Mouse (Mus musculus) CH12.LX (cell line): ENCODE measurements around the gene Shisa3. TPM values are rescaled to one million over a fixed set of nuclear protein-coding genes. Genes with fewer than 3 reads are reported as not detected.

Experiments used
- DNase-seq: peaks from one replicate; pipeline ENCODE4 v3.0.0-alpha.2; 2013; ENCODE audit errors: extremely low read depth
- H3K27ac ChIP-seq: 2 replicates; pipeline ENCODE4 v1.5.1; 2012; ENCODE audit warnings: low read depth, mild to moderate bottlenecking, control low read depth, moderate library complexity; ENCODE audit not compliant: insufficient read depth
- H3K27me3 ChIP-seq: replicated peaks from 2 replicates; pipeline ENCODE3; 2012; ENCODE audit warnings: inconsistent platforms
- H3K36me3 ChIP-seq, 2 experiments: replicated peaks in 1 of 2; 2 replicates each; pipeline versions ENCODE3 to v1.6.1; 2012; ENCODE audit warnings: inconsistent platforms in 1 of 2, low read length in 1 of 2, mild to moderate bottlenecking in 1 of 2, mixed read lengths in 1 of 2, moderate library complexity in 1 of 2; ENCODE audit not compliant: control insufficient read depth in 1 of 2, insufficient read depth in 1 of 2
- H3K4me1 ChIP-seq, 2 experiments: 2 replicates each; pipeline ENCODE4 v1.6.1; 2012; ENCODE audit warnings: inconsistent platforms in 1 of 2, moderate library complexity in 1 of 2; ENCODE audit not compliant: insufficient read depth in 2 of 2, control insufficient read depth in 1 of 2
- H3K4me2 ChIP-seq: 2 replicates; pipeline ENCODE4 v1.6.1; 2012; ENCODE audit warnings: low read depth, mild to moderate bottlenecking, control low read depth; ENCODE audit not compliant: poor library complexity, insufficient read depth, severe bottlenecking
- H3K4me3 ChIP-seq, 3 experiments: fragments of 150-350 bp in 1 of 3; sonication (generic) in 1 of 3; replicated peaks in 1 of 3; 2 replicates each; pipeline versions ENCODE3 to v1.5.1; 2011 to 2012; ENCODE audit warnings: low read depth in 2 of 3, low read length in 2 of 3, mild to moderate bottlenecking in 2 of 3, moderate library complexity in 2 of 3, control low read depth in 1 of 3, improper control_type of control experiment in 1 of 3, inconsistent platforms in 1 of 3, mixed read lengths in 1 of 3; ENCODE audit not compliant: poor library complexity in 1 of 3
- H3K79me2 ChIP-seq: replicated peaks from 2 replicates; pipeline ENCODE4 v1.6.1; 2012; ENCODE audit warnings: mild to moderate bottlenecking, moderate library complexity; ENCODE audit not compliant: control insufficient read depth, poor library complexity, insufficient read depth, severe bottlenecking; ENCODE audit errors: extremely low read depth
- H3K9ac ChIP-seq: 2 replicates; pipeline ENCODE4 v1.6.1; 2012; ENCODE audit warnings: low read depth, mild to moderate bottlenecking, control low read depth, moderate library complexity; ENCODE audit not compliant: insufficient read depth
- H3K9me3 ChIP-seq: replicated peaks from 2 replicates; pipeline ENCODE3; 2012; ENCODE audit warnings: low read length, inconsistent platforms, mixed read lengths
- ETS1 ChIP-seq: conservative IDR thresholded peaks from 2 replicates; pipeline ENCODE4 v1.6.1; 2012; ENCODE audit warnings: low read depth, mild to moderate bottlenecking, inconsistent platforms, low read length, improper control_type of control experiment, moderate library complexity
- JUND ChIP-seq: conservative IDR thresholded peaks from 2 replicates; pipeline ENCODE4 v1.6.1; 2011; ENCODE audit warnings: low read depth, low read length, improper control_type of control experiment
- MAFK ChIP-seq: IDR thresholded peaks from 2 replicates; pipeline ENCODE4 v1.6.1; 2011; ENCODE audit warnings: low read length, improper control_type of control experiment; ENCODE audit not compliant: insufficient replicate concordance
- MAZ ChIP-seq: IDR thresholded peaks from 2 replicates; pipeline ENCODE4 v1.6.1; 2012; ENCODE audit warnings: low read depth, mild to moderate bottlenecking, inconsistent platforms, low read length, improper control_type of control experiment, moderate library complexity
- NRF1 ChIP-seq: IDR thresholded peaks from 2 replicates; pipeline ENCODE4 v1.6.1; 2014; ENCODE audit warnings: low read depth, mild to moderate bottlenecking, inconsistent platforms, low read length, improper control_type of control experiment, moderate library complexity
- POLR2AphosphoS2 ChIP-seq: IDR thresholded peaks from 2 replicates; pipeline ENCODE4 v1.6.1; 2011; ENCODE audit warnings: low read depth, low read length, improper control_type of control experiment
- RAD21 ChIP-seq: IDR thresholded peaks from 2 replicates; pipeline ENCODE4 v1.6.1; 2011; ENCODE audit warnings: low read depth, mild to moderate bottlenecking, low read length, improper control_type of control experiment, moderate library complexity
- UBTF ChIP-seq: IDR thresholded peaks from 2 replicates; pipeline ENCODE4 v1.6.1; 2012; ENCODE audit warnings: low read depth, mild to moderate bottlenecking, inconsistent platforms, low read length, improper control_type of control experiment, moderate library complexity
- USF1 ChIP-seq: IDR thresholded peaks from 2 replicates; pipeline ENCODE4 v1.6.1; 2014; ENCODE audit warnings: low read depth, mild to moderate bottlenecking, inconsistent platforms, low read length, improper control_type of control experiment
- ZMIZ1 ChIP-seq: IDR thresholded peaks from 2 replicates; pipeline ENCODE4 v1.6.1; 2012; ENCODE audit warnings: low read depth, mild to moderate bottlenecking, inconsistent platforms, low read length, improper control_type of control experiment
- dilution Hi-C: fragments of 300-500 bp; cut with MboI; formaldehyde crosslinking; loops from 2 replicates; pipeline ENCODE4 v1.14.3; 2020; ENCODE audit warnings: low sequenced_read_pairs; ENCODE audit not compliant: extremely low pct_unique_long_range_greater_than_20kb, extremely low pct_ligation_motif_present
- in situ Hi-C: fragments of 300-500 bp; cut with MboI; formaldehyde crosslinking; loops from 3 replicates; pipeline ENCODE4 v1.14.3; 2019; ENCODE audit warnings: low sequenced_read_pairs, low pct_ligation_motif_present, low pct_unique_long_range_greater_than_20kb, mixed read lengths
- polyA plus RNA-seq: library from polyadenylated mRNA; unstranded; fragments of >175 nt; gene quantifications from 2 replicates; pipeline ENCODE4 v1.2.1, GENCODE M21; 2012; ENCODE audit warnings: low read depth; ENCODE audit not compliant: insufficient read length
- total RNA-seq, 2 experiments: library from RNA; depleted of rRNA; stranded (reverse); fragments of 300-350 nt in 1 of 2; fragments of >200 nt in 1 of 2; gene quantifications; 2 replicates each; pipeline ENCODE4 v1.2.3; 2012 to 2014

The Shisa3 gene
- total and polyA plus RNA-seq, 3 experiments = not detected

- peaks cover 11 to 23% of the 10 kb centered on the region in 2 experiments for H3K36me3 ChIP-seq
- H3K4me3 ChIP-seq = no peak overlapping the region
- TF ChIP-seq MAZ = no peak
- H3K27me3 ChIP-seq = no peaks in the 10 kb centered on the region
- DNase-seq = no peak
- no peaks in the 10 kb centered on the region for H3K9me3 ChIP-seq
- H3K4me1 ChIP-seq = no peaks in the 10 kb centered on the region
- H3K4me2 ChIP-seq = no peak overlapping the region
- in situ Hi-C loops = no loop called here
- H3K27ac ChIP-seq = no peak overlapping the region
- H3K9ac ChIP-seq = no peak overlapping the region
- dilution Hi-C loops = no loop called here
- H3K79me2 ChIP-seq = no peaks in the 10 kb centered on the region
Observed at GRCm38 (mm10) chr5:67655696-67656519, 48.2 kb downstream of the Shisa3 start.

- peaks cover 0 to 7% of the 10 kb centered on the region in 2 experiments; a peak in 2 of 4 replicates for H3K4me1 ChIP-seq
- no peak overlapping the region for H3K4me2 ChIP-seq
- dilution Hi-C loops = no loop called here
- no peak for TF ChIP-seq JUND
- no peak for TF ChIP-seq ZMIZ1
- TF ChIP-seq MAFK = no peak
- TF ChIP-seq, all 38 proteins: peak for 0
- Histone ChIP-seq H3K9me3 (no peaks in the 10 kb centered on the region), H3K9ac (no peak overlapping the region), H3K27ac (no peak overlapping the region), H3K4me3 (no peak overlapping the region), H3K27me3 (no peaks in the 10 kb centered on the region), H3K36me3 (peaks cover 11 to 23% of the 10 kb centered on the region in 2 experiments), H3K79me2 (no peaks in the 10 kb centered on the region)
- no peak for DNase-seq
- in situ Hi-C loops = no loop called here
Observed at GRCm38 (mm10) chr5:67656821-67657259, 49.2 kb downstream of the Shisa3 start.

GRCm38 (mm10) chr5:67659864-67660263 is 52.2 kb downstream of the Shisa3 start:
- Histone ChIP-seq H3K9me3 (no peaks in the 10 kb centered on the region), H3K36me3 (peaks cover 9 to 17% of the 10 kb centered on the region in 2 experiments), H3K4me3 (no peak overlapping the region), H3K27me3 (no peaks in the 10 kb centered on the region), H3K4me2 (no peak overlapping the region), H3K4me1 (peaks cover 0 to 25% of the 10 kb centered on the region in 2 experiments; a peak in 2 of 4 replicates), H3K9ac (no peak overlapping the region), H3K79me2 (no peaks in the 10 kb centered on the region), H3K27ac (no peak overlapping the region)
- DNase-seq = no peak
- TF ChIP-seq POLR2AphosphoS2 (no peak), USF1 (no peak), NRF1 (no peak), UBTF (no peak), JUND (no peak), ZMIZ1 (no peak), ETS1 (no peak), RAD21 (no peak)
- dilution Hi-C loops = no loop called here
- in situ Hi-C loops = no loop called here
